Mouse (Mus musculus) E14TG2a.4 (cell line): Measurements from ENCODE around the gene Ccdc110.

Experiments used
- CTCF ChIP-seq: conservative IDR thresholded peaks from 2 replicates; pipeline ENCODE4 v1.5.1; 2014; ENCODE audit warnings: low read length
- NANOG ChIP-seq: IDR thresholded peaks from 2 replicates; pipeline ENCODE4 v1.6.1; 2014; ENCODE audit warnings: borderline replicate concordance, low read length, mixed read lengths
- POU5F1 ChIP-seq: IDR thresholded peaks from 2 replicates; pipeline ENCODE4 v1.6.1; 2014; ENCODE audit warnings: low read length, borderline replicate concordance

GRCm38 (mm10) chr8:45970894-45971293 lies 36.5 kb downstream of the Ccdc110 start:
- peak; percentile 43 for TF ChIP-seq CTCF
- TF ChIP-seq POU5F1: no peak
- no peak for TF ChIP-seq NANOG
